ENCODE assay signal across 20 mouse cellular contexts in the genomic region with DNA sequence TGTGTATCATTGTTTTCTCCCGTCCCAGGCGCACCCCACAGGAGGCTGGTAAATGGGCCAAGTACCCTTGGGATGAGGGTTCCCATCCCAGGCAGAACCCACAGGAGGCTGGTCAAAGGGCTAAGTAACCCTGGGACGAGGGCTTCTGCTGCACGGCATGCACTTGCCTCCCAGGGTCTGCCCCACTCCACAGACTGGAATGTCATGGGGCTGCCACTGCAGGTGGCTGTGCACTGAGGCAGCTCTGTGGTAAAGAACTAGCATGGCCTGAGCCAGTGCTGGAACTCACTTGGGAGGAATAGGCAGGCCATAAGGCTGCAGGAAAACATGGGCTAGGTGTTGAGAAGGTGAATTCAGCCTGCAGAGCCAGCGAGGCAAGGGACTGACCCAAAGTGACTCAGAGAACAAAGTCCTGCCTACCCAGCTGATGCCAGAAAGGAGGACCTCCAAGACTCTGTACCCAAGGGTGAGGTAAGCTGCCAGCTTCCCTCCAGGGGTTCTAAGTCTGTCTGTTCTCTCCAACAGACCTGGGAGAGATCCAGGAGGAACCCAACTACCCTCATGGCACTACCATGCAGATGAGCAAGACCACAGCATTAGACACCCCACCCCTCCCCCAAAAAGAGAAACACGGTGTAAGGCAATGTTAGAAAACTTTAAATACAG. TPM values are rescaled to one million over a fixed set of nuclear protein-coding genes. Genes with fewer than 3 reads are reported as not detected.
A peak's percentile ranks its signal among the peaks of the same experiment; 100 is the strongest.
DNase-seq lines count a peak whose midpoint lies in the region; ATAC-seq and TF ChIP-seq lines count a peak whose summit lies in the region.
"Had no signal": no experiment of that assay in that cellular context is flagged by ENCODE, and none has a peak within 500 bp of the region (broad histone marks: within the 10 kb centered on the region; RNA-seq: fewer than 3 reads in every experiment).

No protein-coding gene starts in this region.

- H3K27me3 ChIP-seq in intestine, postnatal 0 days (replicated peaks; ENCODE audit: control insufficient read depth, insufficient read depth, low read length), result no peaks in the 10 kb centered on the region
- H3K27me3 ChIP-seq in intestine, embryonic 15.5 days (replicated peaks), result no peaks in the 10 kb centered on the region
- no peaks in the 10 kb centered on the region for H3K27me3 ChIP-seq in kidney, embryonic 16.5 days (ENCODE audit: insufficient read depth, low read length)
- H3K27me3 ChIP-seq in kidney, postnatal 0 days (ENCODE audit: insufficient read depth, low read length), result no peaks in the 10 kb centered on the region
- H3K27me3 ChIP-seq in myocyte (ENCODE audit: control insufficient read depth, insufficient read depth, insufficient read length), result no peaks in the 10 kb centered on the region
- H3K27me3 ChIP-seq: embryonic facial prominence, embryonic 13.5 days; forebrain, embryonic 13.5 days; heart, embryonic 12.5 days; Patski had no signal

- no peaks in the 10 kb centered on the region for H3K9me3 ChIP-seq in intestine, postnatal 0 days (ENCODE audit: control insufficient read depth)
- no peaks in the 10 kb centered on the region for H3K9me3 ChIP-seq in intestine, embryonic 15.5 days
- H3K9me3 ChIP-seq in kidney, embryonic 16.5 days (ENCODE audit: low read length), result no peaks in the 10 kb centered on the region
- no peaks in the 10 kb centered on the region for H3K9me3 ChIP-seq in kidney, postnatal 0 days (replicated peaks; ENCODE audit: low read length)
- H3K9me3 ChIP-seq: embryonic facial prominence, embryonic 13.5 days; forebrain, embryonic 13.5 days; heart, embryonic 12.5 days had no signal

- TF ChIP-seq POLR2A in myocyte (IDR thresholded peaks at IDR 0.05; ENCODE audit: insufficient read length, low read depth), result no peak

- peak; percentile 71 to 81 for DNase-seq in kidney, adult 8-10 months
- DNase-seq in kidney, postnatal 0 days (ENCODE audit: low spot score), result no peak
- no peak for DNase-seq in left cerebral cortex, adult 8-10 months (ENCODE audit: low spot score in 2 of 2)
- DNase-seq in natural killer cell, adult 2 months (ENCODE audit: low spot score in 2 of 2), result no peak
- DNase-seq: B cell, adult 2 months; cerebellum, adult 9-11 months; cerebellum, postnatal 36 days; forebrain, postnatal 0 days; gastrocnemius, postnatal 25 days; heart, postnatal 36 days had no signal

- H3ac ChIP-seq in myocyte (ENCODE audit: control insufficient read depth, insufficient read length), result no peak overlapping the region

- H3K4me1 ChIP-seq in intestine, postnatal 0 days (replicated peaks; ENCODE audit: control insufficient read depth, insufficient read depth, low read length), result peaks cover 7% of the 10 kb centered on the region
- peaks cover 18% of the 10 kb centered on the region for H3K4me1 ChIP-seq in intestine, embryonic 15.5 days (replicated peaks)
- H3K4me1 ChIP-seq in kidney, embryonic 16.5 days (ENCODE audit: insufficient read depth, low read length), result peaks cover 21% of the 10 kb centered on the region
- peaks cover 17% of the 10 kb centered on the region for H3K4me1 ChIP-seq in kidney, postnatal 0 days (replicated peaks; ENCODE audit: insufficient read depth, low read length)

- peaks cover 23% of the 10 kb centered on the region for H3K79me2 ChIP-seq in myocyte (ENCODE audit: control insufficient read depth, insufficient read depth)

- no peak overlapping the region for H3K9ac ChIP-seq in intestine, postnatal 0 days (ENCODE audit: low read depth, low read length)
- H3K9ac ChIP-seq in intestine, embryonic 15.5 days, result no peak overlapping the region
- no peak overlapping the region for H3K9ac ChIP-seq in kidney, embryonic 16.5 days (replicated peaks; ENCODE audit: low read length)
- no peak overlapping the region for H3K9ac ChIP-seq in kidney, postnatal 0 days (ENCODE audit: low read depth, low read length)
- H3K9ac ChIP-seq: embryonic facial prominence, embryonic 13.5 days; forebrain, embryonic 13.5 days; forebrain, postnatal 0 days; heart, embryonic 12.5 days had no signal

- H3K27ac ChIP-seq in intestine, postnatal 0 days (ENCODE audit: low read depth, low read length), result peak overlapping the region; percentile 84
- H3K27ac ChIP-seq in intestine, embryonic 15.5 days, result no peak overlapping the region
- H3K27ac ChIP-seq in kidney, embryonic 16.5 days (ENCODE audit: low read length), result no peak overlapping the region
- peak overlapping the region; percentile 6; the same call in 1 of the 2 replicates for H3K27ac ChIP-seq in kidney, postnatal 0 days
- H3K27ac ChIP-seq: embryonic facial prominence, embryonic 13.5 days; forebrain, embryonic 13.5 days had no signal

- H3K4me2 ChIP-seq in intestine, postnatal 0 days (replicated peaks; ENCODE audit: low read depth), result no peak overlapping the region
- H3K4me2 ChIP-seq in intestine, embryonic 15.5 days (replicated peaks), result no peak overlapping the region
- H3K4me2 ChIP-seq in kidney, embryonic 16.5 days (replicated peaks; ENCODE audit: low read depth, low read length), result no peak overlapping the region
- H3K4me2 ChIP-seq in kidney, postnatal 0 days (ENCODE audit: low read length), result no peak overlapping the region
- no peak overlapping the region for H3K4me2 ChIP-seq in myocyte (ENCODE audit: low read depth)
- H3K4me2 ChIP-seq: embryonic facial prominence, embryonic 13.5 days; forebrain, embryonic 13.5 days; heart, embryonic 12.5 days had no signal

- no peak for TF ChIP-seq CTCF in intestine, postnatal 0 days (IDR thresholded peaks at IDR 0.05; ENCODE audit: low read depth)
- no peak for TF ChIP-seq CTCF in kidney, postnatal 0 days (IDR thresholded peaks at IDR 0.05; ENCODE audit: low read depth)

- H3K36me3 ChIP-seq in intestine, postnatal 0 days (ENCODE audit: control insufficient read depth, insufficient read depth), result peaks cover 80% of the 10 kb centered on the region
- H3K36me3 ChIP-seq in intestine, embryonic 15.5 days, result peaks cover 67% of the 10 kb centered on the region
- peaks cover 69% of the 10 kb centered on the region for H3K36me3 ChIP-seq in kidney, embryonic 16.5 days (ENCODE audit: insufficient read depth, low read length)
- peaks cover 71% of the 10 kb centered on the region for H3K36me3 ChIP-seq in kidney, postnatal 0 days (ENCODE audit: insufficient read depth, low read length)
- peaks cover 54% of the 10 kb centered on the region for H3K36me3 ChIP-seq in myocyte (ENCODE audit: control insufficient read depth, insufficient read depth)

- WGBS in intestine, postnatal 0 days, result 74% methylated on average over 6 of the region's 6 CpGs
- WGBS in intestine, embryonic 15.5 days, result 83% methylated on average over 6 of the region's 6 CpGs
- WGBS in kidney, embryonic 16.5 days, result 84% methylated on average over 6 of the region's 6 CpGs
- 82% methylated on average over 6 of the region's 6 CpGs for WGBS in kidney, postnatal 0 days

- peak; percentile 56 for ATAC-seq in intestine, postnatal 0 days
- no peak for ATAC-seq in intestine, embryonic 15.5 days
- no peak for ATAC-seq in kidney, embryonic 16.5 days (ENCODE audit: low FRiP score, low TSS enrichment)
- ATAC-seq in kidney, postnatal 0 days (replicated peaks; ENCODE audit: low FRiP score, low read depth), result peak; percentile 38; the same call in 1 of the 2 replicates
- ATAC-seq: activated CD4-positive, CD25-positive, alpha-beta regulatory T cell, adult 4 months; CD4-positive, CD25-positive, alpha-beta regulatory T cell, adult 4 months; forebrain, embryonic 13.5 days; forebrain, postnatal 0 days; Patski had no signal

- no peak overlapping the region for H3K4me3 ChIP-seq in intestine, postnatal 0 days (ENCODE audit: low read depth, low read length)
- H3K4me3 ChIP-seq in intestine, embryonic 15.5 days (replicated peaks), result no peak overlapping the region
- H3K4me3 ChIP-seq in kidney, embryonic 16.5 days (ENCODE audit: low read length), result no peak overlapping the region
- H3K4me3 ChIP-seq in kidney, postnatal 0 days (replicated peaks; ENCODE audit: low read depth, low read length), result no peak overlapping the region
- H3K4me3 ChIP-seq in myocyte, result no peak overlapping the region
- H3K4me3 ChIP-seq: embryonic facial prominence, embryonic 13.5 days; forebrain, embryonic 13.5 days; heart, embryonic 12.5 days had no signal

RNA-seq across cellular contexts. Expression of a gene that starts 4.0 kb away (rescaled TPM):
- polyA plus RNA-seq in intestine, postnatal 0 days (2015; fragmentation: Nextera tagmentation; extraction: Ambion mirVana), result 59.8 and 65.3 TPM in 2 replicates
- polyA plus RNA-seq in intestine, embryonic 15.5 days (2015; fragmentation: Nextera tagmentation; extraction: Ambion mirVana), result 68.7 and 69.3 TPM in 2 replicates
- 61.0 and 63.9 TPM in 2 replicates for polyA plus RNA-seq in kidney, embryonic 16.5 days (2015; fragmentation: Nextera tagmentation; extraction: Ambion mirVana)
- 62.5 and 64.1 TPM in 2 replicates for polyA plus RNA-seq in kidney, postnatal 0 days (2015; fragmentation: Nextera tagmentation; extraction: Ambion mirVana)
- 53.8 TPM for polyA plus RNA-seq in myocyte (2012; fragmentation: generic; extraction: Trizol)
- total RNA-seq in left cerebral cortex, adult 8-10 months (2022), result 100 to 1,000 TPM; 116 to 127 (median 120) TPM

RNA-seq across cellular contexts. Expression of a gene that starts 4.2 kb away (rescaled TPM):
- 33.2 and 33.5 TPM in 2 replicates for polyA plus RNA-seq in intestine, postnatal 0 days (2015; fragmentation: Nextera tagmentation; extraction: Ambion mirVana)
- 41.6 and 42.9 TPM in 2 replicates for polyA plus RNA-seq in intestine, embryonic 15.5 days (2015; fragmentation: Nextera tagmentation; extraction: Ambion mirVana)
- 46.6 and 52.2 TPM in 2 replicates for polyA plus RNA-seq in kidney, embryonic 16.5 days (2015; fragmentation: Nextera tagmentation; extraction: Ambion mirVana)
- polyA plus RNA-seq in kidney, postnatal 0 days (2015; fragmentation: Nextera tagmentation; extraction: Ambion mirVana), result 37.2 and 39.4 TPM in 2 replicates
- polyA plus RNA-seq in myocyte (2012; fragmentation: generic; extraction: Trizol), result 34.9 TPM
- total RNA-seq in left cerebral cortex, adult 8-10 months (2022), result 10 to 100 TPM; 33.1 to 38.0 (median 36.3) TPM

RNA-seq across cellular contexts. Expression of a gene that starts 9.8 kb away (rescaled TPM):
- polyA plus RNA-seq in intestine, postnatal 0 days (2015; fragmentation: Nextera tagmentation; extraction: Ambion mirVana), result 407 and 410 TPM in 2 replicates
- 631 and 647 TPM in 2 replicates for polyA plus RNA-seq in intestine, embryonic 15.5 days (2015; fragmentation: Nextera tagmentation; extraction: Ambion mirVana)
- 574 and 624 TPM in 2 replicates for polyA plus RNA-seq in kidney, embryonic 16.5 days (2015; fragmentation: Nextera tagmentation; extraction: Ambion mirVana)
- polyA plus RNA-seq in kidney, postnatal 0 days (2015; fragmentation: Nextera tagmentation; extraction: Ambion mirVana), result 668 and 686 TPM in 2 replicates
- polyA plus RNA-seq in myocyte (2012; fragmentation: generic; extraction: Trizol), result 2,027 TPM
- 100 to 1,000 TPM; 215 to 270 (median 238) TPM for total RNA-seq in left cerebral cortex, adult 8-10 months (2022)

RNA-seq across cellular contexts. Expression of a gene that starts 9.8 kb away (rescaled TPM):
- 19.8 and 20.2 TPM in 2 replicates for polyA plus RNA-seq in intestine, postnatal 0 days (2015; fragmentation: Nextera tagmentation; extraction: Ambion mirVana)
- 39.0 and 40.6 TPM in 2 replicates for polyA plus RNA-seq in intestine, embryonic 15.5 days (2015; fragmentation: Nextera tagmentation; extraction: Ambion mirVana)
- polyA plus RNA-seq in kidney, embryonic 16.5 days (2015; fragmentation: Nextera tagmentation; extraction: Ambion mirVana), result 62.6 and 62.9 TPM in 2 replicates
- 38.6 and 42.2 TPM in 2 replicates for polyA plus RNA-seq in kidney, postnatal 0 days (2015; fragmentation: Nextera tagmentation; extraction: Ambion mirVana)
- polyA plus RNA-seq in myocyte (2012; fragmentation: generic; extraction: Trizol), result 38.6 TPM
- total RNA-seq in left cerebral cortex, adult 8-10 months (2022), result 10 to 100 TPM; 46.7 to 55.4 (median 50.1) TPM

RNA-seq across cellular contexts. Expression of a gene that starts 13.4 kb away (rescaled TPM):
- polyA plus RNA-seq in intestine, postnatal 0 days (2015; fragmentation: Nextera tagmentation; extraction: Ambion mirVana), result 379 TPM in 2 replicates
- polyA plus RNA-seq in intestine, embryonic 15.5 days (2015; fragmentation: Nextera tagmentation; extraction: Ambion mirVana), result 241 and 252 TPM in 2 replicates
- 240 and 248 TPM in 2 replicates for polyA plus RNA-seq in kidney, embryonic 16.5 days (2015; fragmentation: Nextera tagmentation; extraction: Ambion mirVana)
- polyA plus RNA-seq in kidney, postnatal 0 days (2015; fragmentation: Nextera tagmentation; extraction: Ambion mirVana), result 186 and 216 TPM in 2 replicates
- polyA plus RNA-seq in myocyte (2012; fragmentation: generic; extraction: Trizol), result 173 TPM
- total RNA-seq in left cerebral cortex, adult 8-10 months (2022), result 10 to 100 TPM; 46.2 to 51.8 (median 49.9) TPM

Comparison
In these comparisons a context has a peak if more than half of its experiments do, and no peak if none do; other contexts are left out.
1. ATAC-seq: peak in intestine, postnatal 0 days (single experiment) and kidney, postnatal 0 days (single experiment); none in intestine, embryonic 15.5 days (single experiment) and kidney, embryonic 16.5 days (single experiment).
2. H3K27ac ChIP-seq: peak in intestine, postnatal 0 days (single experiment) and kidney, postnatal 0 days (single experiment); none in intestine, embryonic 15.5 days (single experiment) and kidney, embryonic 16.5 days (single experiment).
3. DNase-seq: peak in kidney, adult 8-10 months (2 of 2); none in kidney, postnatal 0 days (single experiment), left cerebral cortex, adult 8-10 months (0 of 2) and natural killer cell, adult 2 months (0 of 2).